Mouse (Mus musculus) hindbrain, embryonic 13.5 days (tissue): ENCODE measurements around the gene Gm10488. TPM values are rescaled to one million over a fixed set of nuclear protein-coding genes. Genes with fewer than 3 reads are reported as not detected.
"Not testable (repeated sequence)": the region's sequence is repeated elsewhere in the genome, so short reads cannot be mapped to it uniquely, and the experiment has no call there.

Source experiments
- ATAC-seq: fragments of 200-750 bp; cut with Nextera tagmentation; 2 replicates; pipeline ENCODE4 v1.8.0; 2017; ENCODE audit warnings: moderate TSS enrichment; ENCODE audit not compliant: low FRiP score
- H3K27ac ChIP-seq: fragments of 300-500 bp; sonication (generic); 2 replicates; pipeline ENCODE4 v1.5.1; 2015; ENCODE audit warnings: inconsistent platforms, mild to moderate bottlenecking, moderate library complexity
- H3K27me3 ChIP-seq: fragments of 300-500 bp; sonication (generic); 2 replicates; pipeline ENCODE4 v1.6.1; 2015; ENCODE audit warnings: mild to moderate bottlenecking, inconsistent platforms
- H3K36me3 ChIP-seq: fragments of 300-500 bp; sonication (generic); 2 replicates; pipeline ENCODE4 v1.6.1; 2015; ENCODE audit warnings: mild to moderate bottlenecking, inconsistent platforms
- H3K4me1 ChIP-seq: fragments of 300-500 bp; sonication (generic); replicated peaks from 2 replicates; pipeline ENCODE4 v1.6.1; 2015; ENCODE audit warnings: inconsistent platforms
- H3K4me2 ChIP-seq: fragments of 300-500 bp; sonication (generic); 2 replicates; pipeline ENCODE4 v1.6.1; 2015; ENCODE audit warnings: inconsistent platforms, mild to moderate bottlenecking, moderate library complexity
- H3K4me3 ChIP-seq: fragments of 300-500 bp; sonication (generic); 2 replicates; pipeline ENCODE4 v1.5.1; 2015; ENCODE audit warnings: mild to moderate bottlenecking, inconsistent platforms
- H3K9ac ChIP-seq: fragments of 300-500 bp; sonication (generic); 2 replicates; pipeline ENCODE4 v1.6.1; 2015; ENCODE audit warnings: mild to moderate bottlenecking, inconsistent platforms
- H3K9me3 ChIP-seq: fragments of 300-500 bp; sonication (generic); 2 replicates; pipeline ENCODE4 v1.6.1; 2016; ENCODE audit warnings: inconsistent platforms
- WGBS: fragments of 180-500 bp; shearing (Covaris S2); methylation state at CpG from one replicate; pipeline ENCODE4 v1.1.7; 2015; 5-methylcytosine and 5-hydroxymethylcytosine counted together
- microRNA-seq: library from miRNA; unstranded; fragments of <30 nt; microRNA quantifications from one replicate; pipeline ENCODE4, GENCODE M21; 2016
- polyA plus RNA-seq: library from polyadenylated mRNA; unstranded; fragments of >200 nt; fragmentation: Nextera tagmentation; extraction: Ambion mirVana; gene quantifications from 2 replicates; pipeline ENCODE4 v1.2.1, GENCODE M21; 2015

Gm10488 gene
- not detected in 2 replicates for polyA plus RNA-seq

GRCm38 (mm10) chrX:29976014-29976413 lies at the start of gene Gm10488:
Gene Gm10488 (plus strand): TSS chrX:29976314.
- H3K4me2 ChIP-seq, H3K4me3 ChIP-seq, H3K36me3 ChIP-seq, ATAC-seq, H3K9me3 ChIP-seq, H3K9ac ChIP-seq, H3K27me3 ChIP-seq, H3K27ac ChIP-seq, H3K4me1 ChIP-seq: not testable (repeated sequence)
- no CpG with 5 or more reads among the region's 6 CpGs for WGBS

Small RNA genes lying within 50 kb of the gene (microRNA-seq; reads per million reads assigned to microRNA genes)
- not detected for gene Gm44298
